Mouse (Mus musculus) frontal cortex, postnatal 10 days (tissue): Measurements from ENCODE around the gene Arf5.
A peak's percentile ranks its signal among the peaks of the same experiment; 100 is the strongest.

Experiments used
- DNase-seq, 2 experiments: peaks; one replicate each; pipeline ENCODE4 v3.0.0; 2022; ENCODE audit warnings: low spot score in 2 of 2, mixed read lengths in 1 of 2

Gene Arf5

DNA sequence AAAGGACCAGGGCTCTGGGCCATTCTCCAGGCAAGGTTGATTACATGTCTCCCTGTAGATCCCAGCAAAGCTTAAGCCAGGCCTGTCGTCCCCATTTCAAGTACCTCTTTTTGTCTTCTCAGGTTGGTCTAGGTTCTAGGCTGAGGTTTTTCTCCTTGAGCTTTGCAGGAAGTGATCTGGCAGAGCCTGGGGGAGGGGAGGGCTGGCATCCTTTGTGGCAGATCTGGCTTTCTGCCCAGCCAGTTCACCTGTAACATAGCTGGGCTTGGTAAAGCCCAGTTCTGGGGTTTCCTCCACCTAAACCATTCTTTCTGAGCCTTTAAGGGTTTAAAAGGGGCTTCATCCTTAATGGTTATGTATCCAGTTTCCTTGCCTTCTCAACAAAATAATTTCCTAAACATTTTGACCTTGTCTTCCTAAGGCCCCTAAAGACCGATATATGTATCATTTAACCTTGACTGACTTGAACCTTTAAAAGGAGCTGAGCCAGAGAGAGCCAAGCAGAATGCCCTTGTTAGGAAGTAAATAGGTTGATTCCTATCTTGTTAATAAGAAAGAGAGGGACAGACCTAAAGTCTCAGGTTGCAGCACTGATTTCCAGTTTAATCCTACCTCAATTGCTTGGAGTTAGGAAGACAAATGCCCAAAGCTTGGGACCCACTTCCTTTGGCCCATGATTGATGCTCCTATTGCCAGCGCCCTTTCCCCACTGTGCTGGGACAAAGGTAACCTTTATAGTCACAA, 3.9 kb downstream of the Arf5 start, which contains the start of gene Fscn3:
Gene Fscn3 (plus strand): TSS at position 694 of the 744 bp plus-strand sequence.
- DNase-seq = no peak

- DNase-seq = no peak
These were observed 4.9 kb downstream of the Arf5 start, which contains the start of gene Gcc1 for GRCm38 (mm10) chr6:28428290-28428689. Gcc1 (minus strand) TSS chr6:28428390.

- DNase-seq = no peak
These were observed 6.5 kb downstream of the Arf5 start for GRCm38 (mm10) chr6:28429870-28430269.

DNA sequence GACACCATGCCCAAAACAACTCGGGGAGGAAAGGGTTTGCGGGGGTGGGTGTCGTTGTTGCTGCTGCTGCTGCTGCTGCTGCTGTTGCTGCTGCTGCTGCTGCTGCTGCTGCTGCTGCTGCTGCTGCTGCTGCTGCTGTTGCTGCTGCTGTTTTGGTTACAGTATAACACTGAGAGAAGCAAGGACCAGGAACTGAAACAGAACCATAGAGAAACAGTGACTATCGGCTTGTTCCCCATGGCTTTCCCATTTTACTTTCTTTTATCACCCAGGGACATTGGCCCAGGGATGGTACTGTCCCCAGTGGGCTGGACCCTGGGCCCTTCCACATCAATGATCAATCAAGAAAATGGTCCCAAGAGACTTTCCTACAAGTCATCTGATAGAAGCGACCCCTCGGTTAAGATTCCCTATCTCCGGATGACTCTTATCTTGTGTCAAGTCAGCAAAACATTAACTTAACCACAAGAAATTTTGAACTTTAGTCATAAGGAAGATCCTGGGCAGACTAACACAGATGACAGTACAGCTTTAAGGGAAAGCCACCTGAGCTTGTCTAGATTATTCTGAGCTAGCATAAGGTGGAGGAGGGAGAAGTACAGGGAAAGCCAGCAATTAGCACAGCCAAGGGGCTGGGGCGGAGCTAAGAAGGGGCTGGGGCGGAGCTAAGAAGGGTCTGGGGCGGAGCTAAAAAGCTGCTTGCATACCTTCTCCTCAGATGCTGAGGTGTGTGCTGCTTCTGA, 7.6 kb downstream of the Arf5 start:
- no peak for DNase-seq

DNA sequence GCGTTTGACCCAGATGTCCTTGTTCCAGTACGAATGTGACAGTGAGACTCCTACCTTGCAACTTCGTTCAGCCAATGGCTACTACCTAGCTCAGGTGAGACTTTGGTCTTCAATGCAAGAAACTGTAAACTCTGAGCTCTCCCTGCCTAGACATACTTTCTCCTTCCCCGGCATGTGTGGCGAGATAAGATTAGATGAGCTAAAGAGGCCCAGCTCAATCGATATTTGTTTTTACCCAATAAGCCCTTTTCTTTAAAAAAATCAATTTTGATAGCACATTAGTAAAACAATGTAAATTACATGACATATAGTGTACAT, 8.1 kb downstream of the Arf5 start:
- DNase-seq = no peak

GRCm38 (mm10) chr6:28447937-28448336, 24.6 kb downstream of the Arf5 start:
- no peak for DNase-seq

- no peak for DNase-seq
These were observed 25.9 kb downstream of the Arf5 start, which contains the start of gene Pax4 for GRCm38 (mm10) chr6:28449253-28449652. Pax4 (minus strand) TSS chr6:28449353.

- DNase-seq = no peak
These were observed 27.1 kb downstream of the Arf5 start for GRCm38 (mm10) chr6:28450481-28450880.

- DNase-seq = no peak
These were observed 27.6 kb downstream of the Arf5 start for GRCm38 (mm10) chr6:28450977-28451376.

DNA sequence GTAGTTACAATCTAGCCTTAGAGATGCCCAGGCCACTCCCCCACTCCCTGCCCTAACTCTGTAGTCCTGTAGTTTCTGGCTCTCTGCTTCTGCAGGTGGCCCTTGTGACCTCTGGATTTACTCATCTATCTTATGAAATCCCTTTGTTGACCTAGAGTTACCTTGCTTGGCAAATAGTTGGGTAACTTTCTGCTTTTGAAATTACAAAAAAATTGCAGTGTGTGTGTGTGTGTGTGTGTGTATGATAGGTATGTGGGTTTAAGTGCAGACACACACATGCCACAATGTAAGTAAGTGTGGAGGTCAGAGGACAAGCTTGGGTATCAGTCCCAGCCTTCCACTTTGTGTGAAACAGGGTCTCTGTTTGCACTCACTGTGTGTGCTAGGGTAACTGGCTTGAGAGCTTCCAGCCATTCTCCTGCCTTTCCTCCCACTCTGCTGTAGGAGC, 35.9 kb downstream of the Arf5 start:
- DNase-seq = no peak

GRCm38 (mm10) chr6:28460534-28460933, 37.2 kb downstream of the Arf5 start:
- peak in 1 of 2 experiments; percentile 53 for DNase-seq

- no peak for DNase-seq
These were observed 41.3 kb downstream of the Arf5 start for GRCm38 (mm10) chr6:28464630-28465029.

DNA sequence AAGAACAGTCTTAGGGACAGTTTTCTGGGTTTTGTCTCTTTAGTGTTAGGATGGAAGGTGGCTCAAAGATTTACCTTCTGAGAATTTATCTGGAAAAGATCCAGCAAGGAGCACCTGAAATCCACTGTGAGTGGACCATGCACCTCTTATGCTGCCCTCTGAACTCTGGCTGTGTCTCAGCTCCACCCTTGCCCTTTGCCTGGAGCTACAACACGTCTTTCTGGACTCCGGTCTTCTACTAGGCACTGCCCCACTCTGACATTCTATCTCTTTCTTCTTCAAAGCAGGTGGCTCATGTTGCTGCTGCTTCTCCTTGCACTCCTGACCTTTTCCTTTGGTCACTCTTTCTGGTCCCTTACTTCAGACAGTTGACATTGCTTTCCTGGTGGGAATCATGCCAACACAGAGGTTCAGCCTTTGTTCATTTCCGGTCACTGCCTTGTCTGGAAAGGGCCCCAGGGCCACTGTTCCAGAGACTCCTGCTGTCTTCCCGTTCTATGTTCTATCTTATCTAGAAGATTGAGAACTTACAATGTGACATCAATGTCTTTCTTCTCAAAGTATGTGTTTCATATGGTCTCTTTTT, 46.8 kb downstream of the Arf5 start:
- no peak for DNase-seq

GRCm38 (mm10) chr6:28470621-28471020, 47.3 kb downstream of the Arf5 start:
- no peak for DNase-seq

- DNase-seq = no peak
These were observed 48.1 kb downstream of the Arf5 start for GRCm38 (mm10) chr6:28471284-28472035.

DNA sequence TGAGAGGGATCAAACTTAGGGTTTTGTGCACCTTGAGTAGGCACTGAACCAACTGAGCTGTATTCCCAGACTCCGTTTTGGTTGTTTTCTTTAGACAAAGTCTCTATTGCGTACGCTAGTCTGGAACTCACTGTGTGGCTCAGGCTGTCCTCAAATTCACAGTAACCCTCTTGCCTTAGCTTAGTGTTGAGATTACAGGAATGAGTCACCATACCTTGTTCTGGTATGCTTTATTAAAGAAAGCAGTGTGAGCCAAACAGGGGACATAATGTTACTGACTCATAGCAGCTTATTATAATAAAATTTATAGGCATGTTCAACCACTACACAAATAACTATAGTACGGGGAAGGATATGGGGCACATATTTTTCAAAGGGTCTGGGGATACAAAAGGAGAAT, 50.9 kb downstream of the Arf5 start:
- no peak for DNase-seq

GRCm38 (mm10) chr6:28474839-28475238, 51.5 kb downstream of the Arf5 start, which contains the start of gene Snd1:
Snd1 (plus strand) TSS chr6:28475139.
- DNase-seq = no peak
